Mouse (Mus musculus) right cerebral cortex, postnatal 4 days (tissue): ENCODE data around the gene Akap9.
"Not testable (repeated sequence)": the region's sequence is repeated elsewhere in the genome, so short reads cannot be mapped to it uniquely, and the experiment has no call there.

Experiments used
- DNase-seq: peaks from one replicate; pipeline ENCODE4 v3.0.0-alpha.2; 2022

Akap9 gene

GRCm38 (mm10) chr5:3927801-3928689 is at the start of gene Akap9:
Akap9 (plus strand) TSS chr5:3928054.
- DNase-seq, result peak; percentile 73

- not testable (repeated sequence) for DNase-seq
Measured at GRCm38 (mm10) chr5:3886862-3887261, 41.0 kb upstream of the Akap9 start.

- DNase-seq, result no peak
Measured at GRCm38 (mm10) chr5:3889201-3889600, 38.7 kb upstream of the Akap9 start.

- peak; percentile 10 for DNase-seq
Measured at GRCm38 (mm10) chr5:3893459-3894293, 34.2 kb upstream of the Akap9 start, which contains the start of gene Mterf1a. Mterf1a (minus strand) TSS chr5:3893933.

- DNase-seq, result not testable (repeated sequence)
Measured at GRCm38 (mm10) chr5:3894294-3894619, 33.6 kb upstream of the Akap9 start.

- no peak for DNase-seq
Measured at GRCm38 (mm10) chr5:3905471-3905870, 22.4 kb upstream of the Akap9 start.

- no peak for DNase-seq
Measured at GRCm38 (mm10) chr5:3922350-3922749, 5.5 kb upstream of the Akap9 start.

GRCm38 (mm10) chr5:3926666-3927065 is 1.2 kb upstream of the Akap9 start:
- DNase-seq, result no peak

- peak; percentile 35 for DNase-seq
Measured at GRCm38 (mm10) chr5:3928690-3929046, 814 bp downstream of the Akap9 start.

GRCm38 (mm10) chr5:3930760-3931159 is 2.9 kb downstream of the Akap9 start:
- no peak for DNase-seq

GRCm38 (mm10) chr5:3931636-3932035 is 3.8 kb downstream of the Akap9 start:
- no peak for DNase-seq

GRCm38 (mm10) chr5:3933551-3933950 is 5.7 kb downstream of the Akap9 start:
- no peak for DNase-seq

- DNase-seq, result no peak
Measured at GRCm38 (mm10) chr5:3935266-3935665, 7.4 kb downstream of the Akap9 start.

- no peak for DNase-seq
Measured at GRCm38 (mm10) chr5:3935778-3936554, 8.1 kb downstream of the Akap9 start.

- DNase-seq, result no peak
Measured at GRCm38 (mm10) chr5:3938905-3939304, 11.1 kb downstream of the Akap9 start.

- no peak for DNase-seq
Measured at GRCm38 (mm10) chr5:3939335-3939734, 11.5 kb downstream of the Akap9 start.

GRCm38 (mm10) chr5:3941240-3941639 is 13.4 kb downstream of the Akap9 start:
- DNase-seq, result no peak

GRCm38 (mm10) chr5:3943169-3943568 is 15.3 kb downstream of the Akap9 start:
- DNase-seq, result not testable (repeated sequence)

GRCm38 (mm10) chr5:3952498-3952897 is 24.6 kb downstream of the Akap9 start:
- DNase-seq, result no peak

- DNase-seq, result no peak
Measured at GRCm38 (mm10) chr5:3954541-3954940, 26.7 kb downstream of the Akap9 start.

GRCm38 (mm10) chr5:3961286-3961685 is 33.4 kb downstream of the Akap9 start:
- no peak for DNase-seq

- DNase-seq, result no peak
Measured at GRCm38 (mm10) chr5:3968415-3968814, 40.6 kb downstream of the Akap9 start.

GRCm38 (mm10) chr5:3969114-3969513 is 41.3 kb downstream of the Akap9 start:
- DNase-seq, result no peak
